ENCODE assay signal across 1 mouse cellular context in the genomic region with DNA sequence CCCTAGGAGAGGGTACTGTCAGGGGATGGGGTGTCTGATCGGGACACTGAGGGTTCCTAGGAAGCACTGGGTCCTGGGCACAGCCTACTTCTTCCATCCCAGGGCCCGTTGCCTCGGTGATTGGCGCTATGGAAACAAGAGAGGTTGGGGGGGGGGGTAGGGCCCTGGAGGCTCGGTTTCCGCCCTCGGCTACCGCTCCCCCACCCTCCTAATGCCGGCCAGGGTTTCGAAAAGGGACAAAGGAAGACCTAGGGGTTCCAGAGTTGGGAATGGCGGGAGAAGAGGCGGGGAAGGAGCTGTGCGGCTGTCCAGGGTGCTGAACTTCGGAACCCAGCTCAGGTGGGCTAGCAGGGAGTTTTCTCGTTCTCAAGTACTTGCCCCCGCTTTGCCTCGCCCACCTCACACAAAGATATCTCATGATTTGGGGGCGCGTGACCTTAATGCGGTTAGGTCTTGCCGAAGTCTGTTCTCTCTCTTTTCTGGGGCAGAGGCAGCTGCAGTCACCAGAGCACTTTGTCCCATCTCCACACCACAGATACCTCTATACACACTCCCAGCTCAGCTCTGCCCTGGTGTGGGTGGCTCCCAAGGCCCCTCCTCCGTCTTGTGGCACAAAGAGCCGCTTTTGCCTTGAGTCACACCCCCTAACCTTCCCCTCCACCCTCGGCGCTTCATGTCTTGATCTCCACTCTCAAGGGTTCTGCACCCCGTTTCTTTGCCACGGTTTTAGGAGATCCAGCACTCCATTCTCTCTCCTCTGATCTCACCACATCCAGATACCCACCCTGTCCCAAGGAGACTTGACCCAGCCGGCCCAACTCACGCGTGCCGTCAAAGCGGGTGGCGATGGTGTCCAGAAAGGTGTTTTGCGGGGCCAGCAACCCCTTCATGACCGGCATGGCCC.
TF ChIP-seq lines count a peak whose summit lies in the region.

No protein-coding gene starts in this region.

TF ChIP-seq in ES-E14, 5 proteins besides CTCF, POLR2A, EP300 and RAD21:
- TF ChIP-seq CHD2 (IDR thresholded peaks at IDR 0.05; ENCODE audit: low read depth, low read length) (no peak), ZC3H11A (IDR thresholded peaks at IDR 0.05; ENCODE audit: borderline replicate concordance, low read depth, low read length) (no peak), HCFC1 (IDR thresholded peaks at IDR 0.05; ENCODE audit: borderline replicate concordance, insufficient read depth, low read length) (no peak), ZNF384 (IDR thresholded peaks at IDR 0.05; ENCODE audit: low read depth, low read length) (no peak), MAFK (IDR thresholded peaks at IDR 0.05; ENCODE audit: insufficient read depth, low read depth, low read length) (no peak)
